Mouse (Mus musculus) megakaryocyte, embryonic 14.5 days (primary cell): ENCODE measurements around the gene Eepd1.

Experiments used
- FLI1 ChIP-seq: IDR thresholded peaks from 2 replicates; pipeline ENCODE4 v1.6.1; 2012; ENCODE audit warnings: low read length, inconsistent platforms, mixed read lengths
- GATA1 ChIP-seq: IDR thresholded peaks from 3 replicates; pipeline ENCODE4 v1.6.1; 2012; ENCODE audit warnings: mixed read lengths, low read length, inconsistent platforms, borderline replicate concordance

DNA sequence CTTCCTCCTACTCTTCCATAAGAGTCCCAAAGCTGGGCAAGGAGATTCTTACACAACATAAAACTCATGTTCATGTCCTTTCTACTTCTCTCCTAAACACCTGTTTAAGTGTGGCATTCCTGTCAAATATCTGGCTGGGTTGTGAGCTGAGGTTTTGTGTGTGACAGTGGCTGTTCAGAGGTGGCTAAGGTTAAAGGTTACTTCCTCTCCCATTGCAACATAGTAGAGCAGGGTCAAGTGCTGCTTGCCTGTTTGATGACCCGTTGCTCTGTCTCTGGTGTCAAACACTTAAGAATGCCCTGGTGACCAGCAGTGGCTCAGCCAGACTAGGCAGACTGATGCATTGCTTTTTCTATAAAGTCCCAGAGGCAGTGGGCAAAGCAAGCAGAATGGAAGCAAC is 104.3 kb downstream of the Eepd1 start:
- TF ChIP-seq GATA1 (no peak), FLI1 (no peak)
